Mouse (Mus musculus) induced T-regulatory cell, adult 2 months (primary cell): ENCODE data around the gene Ankrd50.

ENCODE experiments used
- DNase-seq: peaks from one replicate; pipeline ENCODE4 v3.0.0-alpha.2; 2012; ENCODE audit warnings: low read depth

The Ankrd50 gene

GRCm38 (mm10) chr3:38463149-38463548 is 21.5 kb downstream of the Ankrd50 start:
- no peak for DNase-seq

GRCm38 (mm10) chr3:38461742-38462141 is 22.9 kb downstream of the Ankrd50 start:
- DNase-seq, result no peak

DNA sequence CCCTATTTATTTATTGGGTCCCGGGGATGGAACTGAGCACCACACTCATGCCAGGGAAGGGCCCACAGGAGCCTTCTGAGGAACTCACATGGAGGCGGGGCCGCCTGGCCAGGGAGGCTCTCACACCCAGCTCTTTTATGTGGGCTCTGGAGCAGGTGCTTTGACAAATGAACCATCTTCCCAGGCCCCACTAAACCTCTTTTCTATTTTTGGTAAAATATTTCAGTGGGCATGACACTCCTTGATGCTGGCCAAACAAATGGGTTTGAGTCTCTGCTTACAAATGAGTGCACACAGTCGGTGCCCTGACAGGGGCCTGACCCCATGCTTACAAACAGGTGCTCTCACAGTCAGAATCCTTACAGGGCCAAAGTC is 24.4 kb downstream of the Ankrd50 start:
- DNase-seq, result no peak

- DNase-seq, result no peak
Measured at GRCm38 (mm10) chr3:38459507-38460249, 25.0 kb downstream of the Ankrd50 start.

- no peak for DNase-seq
Measured at GRCm38 (mm10) chr3:38457041-38457440, 27.6 kb downstream of the Ankrd50 start.

DNA sequence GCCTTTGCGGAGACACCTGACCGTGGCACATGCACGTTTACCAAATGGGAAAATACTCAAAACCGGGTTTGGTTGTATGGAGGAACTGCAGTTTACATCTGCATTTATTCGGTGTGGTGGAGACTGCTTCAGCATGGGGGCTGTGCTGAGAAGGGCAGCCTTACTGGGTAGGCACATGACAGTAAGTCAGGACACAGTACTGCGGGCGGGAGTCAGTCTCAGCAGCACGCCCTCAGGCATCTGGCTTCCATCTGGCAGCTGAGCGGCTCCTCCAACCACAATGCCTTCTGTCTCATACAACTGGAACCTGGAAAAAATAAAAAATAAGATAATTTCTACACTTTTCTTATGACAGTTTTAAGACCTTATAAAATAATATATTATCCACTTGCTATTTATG is 32.4 kb downstream of the Ankrd50 start:
- no peak for DNase-seq

DNA sequence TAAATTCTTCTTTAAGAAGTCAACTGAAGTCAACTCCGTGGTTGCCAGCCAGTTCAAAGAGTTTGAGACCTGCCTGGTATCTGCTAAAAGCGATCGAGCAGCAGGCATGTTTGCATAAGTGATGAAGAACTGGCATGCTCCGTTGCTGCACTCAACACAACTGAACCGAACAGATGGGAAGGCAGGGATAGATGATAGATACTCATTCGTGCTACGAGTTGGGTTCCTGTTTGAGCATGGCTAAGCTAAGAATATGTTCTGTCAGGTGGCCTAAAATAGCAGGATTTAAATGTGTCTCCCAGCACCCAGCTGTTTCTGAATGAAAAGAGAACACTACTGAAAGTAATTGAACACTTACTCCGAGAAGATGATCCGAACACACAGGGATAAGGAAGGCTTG is 38.1 kb downstream of the Ankrd50 start:
- no peak for DNase-seq

GRCm38 (mm10) chr3:38443875-38444274 is 40.8 kb downstream of the Ankrd50 start:
- DNase-seq, result no peak

GRCm38 (mm10) chr3:38440564-38440991 is 44.1 kb downstream of the Ankrd50 start:
- DNase-seq, result peak; percentile 45

DNA sequence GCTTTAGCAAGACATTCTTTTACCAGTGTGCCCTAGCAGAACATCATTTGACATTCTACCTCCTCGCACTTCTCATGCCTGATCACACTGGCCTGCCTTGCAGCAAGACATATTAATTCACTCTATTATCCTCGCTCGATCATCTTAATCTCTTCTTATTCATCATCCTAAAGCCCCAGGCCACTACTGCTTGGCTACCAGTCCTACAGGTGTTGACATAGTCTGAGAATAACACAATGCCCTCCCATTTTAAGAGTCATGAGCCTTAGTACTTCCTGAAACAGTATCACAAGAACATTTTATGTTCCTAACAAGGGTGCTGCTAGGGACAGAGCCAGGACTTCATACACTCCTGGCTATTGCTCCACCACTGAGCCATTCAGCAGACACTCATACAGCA is 48.0 kb downstream of the Ankrd50 start:
- no peak for DNase-seq

DNA sequence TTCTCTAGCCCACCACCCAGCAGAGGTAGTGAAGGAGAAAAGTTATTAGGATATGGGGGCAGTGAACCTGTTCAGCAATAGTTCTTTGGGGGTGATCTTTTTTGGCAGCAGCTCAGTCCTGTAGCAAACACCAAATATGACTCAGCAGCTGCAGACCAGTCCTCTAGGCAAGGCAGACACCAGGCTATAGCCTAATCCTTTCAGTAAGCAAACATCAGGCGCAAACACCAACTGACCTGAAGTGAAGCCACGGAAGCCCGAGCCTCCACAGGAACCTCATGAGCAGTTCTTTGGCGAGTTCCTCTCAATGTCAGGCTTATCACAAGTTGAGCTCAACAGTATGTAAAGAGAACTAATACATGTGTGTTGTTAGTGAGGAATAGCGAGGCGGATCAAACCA is 48.8 kb downstream of the Ankrd50 start:
- no peak for DNase-seq

DNA sequence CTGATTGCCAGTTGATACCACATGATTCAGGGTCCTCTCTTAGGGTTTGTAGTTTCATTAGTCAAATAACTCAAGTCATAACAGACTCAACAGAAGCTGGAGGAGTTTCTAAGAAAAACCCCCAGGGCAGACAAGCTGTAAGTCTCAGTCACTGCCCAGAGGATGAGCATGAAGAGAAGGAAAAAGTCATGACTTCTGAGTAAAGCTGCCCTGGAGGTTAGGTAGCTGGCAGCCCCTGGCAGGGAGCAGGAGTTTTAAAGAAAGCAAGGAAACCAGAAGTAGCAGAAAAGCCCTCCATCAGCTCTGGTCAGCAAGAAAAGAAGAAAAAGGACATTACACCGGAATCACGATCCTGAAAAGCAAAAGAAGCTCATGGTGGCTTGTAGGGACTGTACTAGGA is 50.2 kb downstream of the Ankrd50 start:
- no peak for DNase-seq

GRCm38 (mm10) chr3:38433495-38434464 is 50.9 kb downstream of the Ankrd50 start:
- no peak for DNase-seq

GRCm38 (mm10) chr3:38431461-38431860 is 53.2 kb downstream of the Ankrd50 start:
- DNase-seq, result no peak

DNA sequence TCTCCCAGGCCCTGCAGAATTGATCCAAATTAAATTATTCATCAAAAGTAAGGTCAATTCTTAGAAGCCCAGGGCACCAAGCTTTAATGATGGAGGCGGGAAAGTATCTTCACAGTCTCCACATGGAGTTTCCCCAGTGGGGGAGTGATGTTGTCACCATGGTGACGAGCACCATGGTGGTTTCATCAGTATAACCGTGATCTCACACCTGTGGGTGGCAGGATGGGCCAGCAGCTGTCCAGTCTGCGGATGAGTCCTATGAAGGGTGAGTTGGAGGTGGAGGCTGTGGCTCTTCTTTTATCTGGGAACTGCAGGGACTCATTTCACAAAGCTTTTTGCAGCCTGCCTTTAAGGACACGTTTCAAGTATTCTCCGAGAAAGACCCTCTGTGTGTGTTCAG is 53.6 kb downstream of the Ankrd50 start:
- peak; percentile 58 for DNase-seq

DNA sequence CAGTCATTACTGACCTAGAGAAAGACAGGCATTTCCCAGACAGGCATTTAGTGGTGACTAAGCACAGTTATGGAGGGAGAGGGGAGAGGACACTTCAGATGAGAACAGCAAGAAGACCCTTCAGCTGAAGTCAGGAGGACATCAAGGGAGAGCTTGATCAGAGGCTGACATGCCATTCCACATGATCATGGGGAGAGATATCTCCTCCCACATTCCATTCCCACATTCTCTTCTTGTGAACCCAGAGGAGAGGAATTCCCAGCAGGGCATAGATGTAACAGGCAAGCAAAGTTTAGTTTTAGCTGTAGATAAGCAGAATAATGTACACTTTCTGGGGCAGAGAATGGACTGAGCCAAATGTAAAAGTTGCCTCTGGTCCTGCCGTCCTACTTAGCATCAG is 57.4 kb downstream of the Ankrd50 start:
- DNase-seq, result no peak

DNA sequence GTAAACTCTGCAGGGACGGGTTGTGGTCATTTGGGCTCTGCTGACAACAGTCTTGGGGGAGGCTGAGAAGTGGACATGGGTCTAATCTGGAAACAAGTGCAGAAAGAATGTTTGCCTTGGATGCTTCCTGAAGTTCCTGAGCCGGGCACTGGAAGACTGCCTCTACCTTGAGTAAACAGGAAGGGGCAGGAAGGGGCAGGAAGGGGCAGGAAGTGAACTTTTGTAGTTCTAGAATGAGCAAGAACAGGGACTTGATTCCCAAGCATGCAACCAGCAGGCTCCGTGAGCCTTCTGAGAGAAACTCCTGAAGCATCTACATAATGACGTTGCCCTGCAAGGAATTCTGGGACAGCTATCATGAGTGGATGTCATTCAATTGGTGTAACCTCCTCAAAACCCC is 60.7 kb downstream of the Ankrd50 start:
- DNase-seq, result no peak

DNA sequence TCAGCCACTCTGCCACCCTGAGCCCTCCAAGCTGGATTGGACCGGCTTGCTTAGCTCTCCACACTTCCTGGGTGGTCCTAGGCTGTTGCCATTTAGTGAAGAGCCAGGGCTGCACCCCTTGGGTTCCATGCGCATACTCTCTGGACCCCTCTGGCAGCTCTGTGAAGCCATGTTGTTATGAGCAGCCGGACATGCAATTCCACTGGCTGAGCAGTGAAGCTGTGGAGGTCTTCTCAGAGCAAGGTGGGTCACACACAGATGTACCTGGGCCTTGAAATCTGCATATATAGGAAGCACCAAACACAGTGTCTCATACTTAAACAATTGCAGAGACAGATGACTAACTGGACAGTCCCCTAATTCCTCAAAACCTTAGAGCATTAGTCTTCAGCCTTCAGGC is 64.7 kb downstream of the Ankrd50 start:
- no peak for DNase-seq

DNA sequence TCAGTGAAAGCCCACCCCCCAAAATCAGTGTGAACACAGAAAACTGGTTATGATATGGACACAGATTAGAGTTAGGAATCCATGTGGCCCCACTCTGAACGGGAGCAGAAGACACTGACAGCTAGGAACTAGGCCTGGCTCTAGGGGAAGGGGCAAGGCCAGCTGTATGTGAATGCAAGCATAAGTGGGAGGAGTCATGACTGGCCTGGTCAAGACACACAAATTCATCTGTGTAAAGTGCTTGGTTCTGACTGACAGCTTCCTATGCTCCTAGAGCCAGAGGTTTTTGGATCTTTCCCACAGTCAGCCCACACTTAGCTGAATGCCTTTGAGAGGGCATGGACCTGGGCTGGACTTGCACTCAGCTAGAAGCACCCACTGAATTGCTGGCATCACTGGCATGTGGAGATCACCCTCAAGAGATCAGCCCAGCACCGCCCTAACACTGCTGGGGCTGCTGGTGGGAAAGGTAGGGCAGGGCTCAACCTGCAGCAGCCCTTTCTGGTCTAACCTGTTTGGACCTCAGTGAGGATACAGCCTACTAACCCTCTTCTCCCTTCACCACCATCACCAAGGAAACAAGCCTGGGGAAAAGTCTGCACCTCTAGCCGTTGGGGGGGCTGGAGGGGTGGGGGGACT is 69.2 kb downstream of the Ankrd50 start:
- DNase-seq, result no peak
